Mouse (Mus musculus): ENCODE measurements around the gene Kif18a. TPM values are rescaled to one million over a fixed set of nuclear protein-coding genes. Genes with fewer than 3 reads are reported as not detected.

Kif18a gene
- total RNA-seq (2021) (under 1 TPM; 0.50 to 0.59 TPM), polyA plus RNA-seq (2012; rRNA removed) (0.08 and 0.35 TPM in 2 replicates)
- long read RNA-seq, partial matches to known transcripts, result 0 of 1 reads
- long read RNA-seq, other reads (novel, unspliced or antisense), result 0 of 1 reads

DNA sequence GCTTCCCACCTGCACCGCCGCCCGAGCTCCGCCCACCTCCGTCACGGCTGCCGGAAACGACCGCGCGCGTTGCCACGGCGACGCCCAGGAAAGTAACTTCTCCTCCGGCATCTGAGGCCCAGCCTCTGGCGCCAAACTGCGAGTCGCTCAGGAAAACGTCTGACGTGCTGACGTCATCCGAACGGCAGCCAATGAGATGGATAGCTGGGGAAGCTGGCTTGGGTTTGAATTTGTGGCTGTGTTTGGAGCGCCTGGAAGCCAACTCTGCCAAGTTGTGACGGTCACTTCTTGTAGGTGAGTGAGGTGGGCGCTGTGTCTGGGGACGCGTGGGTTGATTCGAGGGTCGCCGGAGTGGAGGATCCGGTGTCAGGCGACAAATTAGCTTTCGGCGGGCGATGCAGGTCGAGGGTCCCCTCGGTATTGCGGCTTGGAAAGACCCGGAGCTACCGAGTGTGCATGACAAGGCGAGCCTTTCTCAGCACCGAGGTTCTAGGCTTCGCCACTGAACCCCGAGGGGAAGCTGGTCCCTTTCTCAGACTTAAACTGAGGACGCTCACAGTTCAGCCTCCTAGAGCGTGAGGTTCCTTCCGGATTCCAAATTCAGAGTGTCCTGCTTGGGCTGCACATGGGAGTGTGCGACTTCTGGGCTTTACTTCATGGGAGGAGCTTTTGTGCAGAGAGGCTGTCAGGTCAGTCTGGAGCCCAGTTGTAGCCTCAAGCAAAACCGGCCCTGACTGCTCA, at the start of gene Kif18a, which contains the start of gene Mettl15:
Kif18a (plus strand) TSS at position 139 of the 741 bp plus-strand sequence.
Mettl15 (minus strand) TSS at position 149 of the 741 bp plus-strand sequence.
- intact Hi-C loops (cut with DNase I), result loop anchor here (10.0 kb wide), 1 partner anchor 414 kb away; no protein-coding TSS in a partner anchor
- TF ChIP-seq EP300 (IDR thresholded peaks at IDR 0.05; ENCODE audit: insufficient read depth, low read depth, low read length), result 0 out of 2 replicates have a peak, but pooled peaks have one; percentile 41
- TF ChIP-seq POLR2A (IDR thresholded peaks at IDR 0.05; ENCODE audit: insufficient read depth, low read depth, low read length), result peak; percentile 33; the same call in 1 of the 2 replicates
- no peak for TF ChIP-seq CTCF (IDR thresholded peaks at IDR 0.05)
- WGBS, result under 1% methylated on average over 51 of the region's 51 CpGs
- peak within 1 kb of the TSS; percentile 56 for H3K4me3 ChIP-seq
- H3K36me3 ChIP-seq (ENCODE audit: control insufficient read depth, insufficient read depth, low read length), result no peaks in the 10 kb centered on the region
- no peaks in the 10 kb centered on the region for H3K27me3 ChIP-seq (ENCODE audit: control insufficient read depth, insufficient read depth, low read length)
- H3K27ac ChIP-seq, result peak within 1 kb of the TSS; percentile 71
- H3K79me2 ChIP-seq (replicated peaks; ENCODE audit: control insufficient read depth, insufficient read depth, low read length), result no peaks in the 10 kb centered on the region
- peak within 1 kb of the TSS; percentile 71 for H3K9ac ChIP-seq (ENCODE audit: low read depth, low read length)
- DNase-seq, result peak; percentile 94 to 96
- H3K4me1 ChIP-seq (ENCODE audit: control insufficient read depth, insufficient read depth, low read length), result peaks cover 1% of the 10 kb centered on the region

DNA sequence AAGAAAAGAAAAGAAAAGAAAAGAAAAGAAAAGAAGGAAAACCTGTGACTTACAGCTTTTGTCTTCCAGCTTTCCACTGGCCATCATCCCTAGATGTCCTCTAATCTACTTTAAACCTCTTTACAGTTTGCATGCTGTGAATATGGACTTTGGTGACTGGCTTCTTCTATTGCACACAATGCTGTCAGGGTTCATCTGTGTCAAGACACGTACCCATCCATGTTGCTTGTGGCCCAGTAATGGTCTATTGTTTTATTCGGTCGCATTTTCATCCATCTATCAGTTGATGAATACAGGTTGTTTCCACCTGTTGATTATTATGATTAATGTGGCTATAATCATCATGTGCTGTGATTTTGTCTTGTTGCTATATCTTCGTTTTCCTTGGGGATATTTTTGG, 46.7 kb upstream of the Kif18a start:
- Histone ChIP-seq H3K27ac (no peak overlapping the region), H3K9ac (ENCODE audit: low read depth, low read length) (no peak overlapping the region), H3K4me3 (no peak overlapping the region), H3K79me2 (replicated peaks; ENCODE audit: control insufficient read depth, insufficient read depth, low read length) (no peaks in the 10 kb centered on the region), H3K27me3 (ENCODE audit: control insufficient read depth, insufficient read depth, low read length) (no peaks in the 10 kb centered on the region), H3K36me3 (ENCODE audit: control insufficient read depth, insufficient read depth, low read length) (no peaks in the 10 kb centered on the region), H3K4me1 (ENCODE audit: control insufficient read depth, insufficient read depth, low read length) (no peaks in the 10 kb centered on the region)
- TF ChIP-seq CTCF (IDR thresholded peaks at IDR 0.05), result no peak
- TF ChIP-seq EP300 (IDR thresholded peaks at IDR 0.05; ENCODE audit: insufficient read depth, low read depth, low read length), result no peak
- TF ChIP-seq POLR2A (IDR thresholded peaks at IDR 0.05; ENCODE audit: insufficient read depth, low read depth, low read length), result no peak
- WGBS, result 84% methylated on average over 4 of the region's 4 CpGs
- intact Hi-C loops (cut with DNase I), result no loop called here
- no peak for DNase-seq

DNA sequence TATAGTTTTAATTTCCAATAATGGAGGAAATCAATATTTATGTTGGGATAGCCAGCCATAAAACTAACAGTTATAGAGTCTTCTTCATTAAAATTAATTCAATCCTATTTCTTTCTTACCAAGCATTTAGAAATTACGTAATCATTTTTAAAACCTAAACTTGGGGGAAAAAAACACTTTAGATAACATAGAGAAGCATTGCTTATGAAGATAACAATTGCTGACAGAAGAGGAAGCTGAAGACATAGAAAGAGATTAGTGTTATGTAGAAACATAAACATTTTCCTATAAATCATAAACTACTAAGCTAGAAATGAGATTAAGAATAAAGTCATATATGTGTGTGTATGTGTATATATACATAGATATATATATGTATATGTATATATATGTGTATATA, 44.8 kb upstream of the Kif18a start:
- H3K79me2 ChIP-seq (replicated peaks; ENCODE audit: control insufficient read depth, insufficient read depth, low read length), result no peaks in the 10 kb centered on the region
- H3K27me3 ChIP-seq (ENCODE audit: control insufficient read depth, insufficient read depth, low read length), result no peaks in the 10 kb centered on the region
- DNase-seq, result no peak
- WGBS, result 77% methylated on average over 1 of the region's 1 CpGs
- no peaks in the 10 kb centered on the region for H3K36me3 ChIP-seq (ENCODE audit: control insufficient read depth, insufficient read depth, low read length)
- intact Hi-C loops (cut with DNase I), result no loop called here
- H3K27ac ChIP-seq, result no peak overlapping the region
- no peak overlapping the region for H3K4me3 ChIP-seq
- H3K4me1 ChIP-seq (ENCODE audit: control insufficient read depth, insufficient read depth, low read length), result no peaks in the 10 kb centered on the region
- H3K9ac ChIP-seq (ENCODE audit: low read depth, low read length), result no peak overlapping the region
- TF ChIP-seq CTCF (IDR thresholded peaks at IDR 0.05) (no peak), POLR2A (IDR thresholded peaks at IDR 0.05; ENCODE audit: insufficient read depth, low read depth, low read length) (no peak), EP300 (IDR thresholded peaks at IDR 0.05; ENCODE audit: insufficient read depth, low read depth, low read length) (no peak)

DNA sequence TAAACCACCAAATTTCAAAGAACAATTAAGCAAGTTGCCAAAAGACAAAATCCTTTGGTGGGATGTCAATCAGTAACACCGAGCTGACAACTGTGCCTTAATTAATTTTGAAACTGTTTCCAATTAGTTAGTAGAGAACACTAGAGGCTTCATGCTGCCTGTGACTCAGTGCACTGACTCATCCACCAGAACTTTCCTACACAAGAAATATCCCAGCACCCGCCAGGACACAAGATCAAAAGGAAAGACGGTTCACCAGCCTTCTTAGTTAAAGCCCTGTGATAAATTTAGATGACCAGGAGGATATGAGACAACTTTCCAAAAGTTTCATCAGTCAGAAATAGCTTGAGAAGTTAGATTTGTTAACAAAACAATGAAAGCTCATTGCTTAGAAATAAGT, 38.6 kb upstream of the Kif18a start:
- H3K36me3 ChIP-seq (ENCODE audit: control insufficient read depth, insufficient read depth, low read length), result no peaks in the 10 kb centered on the region
- no peaks in the 10 kb centered on the region for H3K4me1 ChIP-seq (ENCODE audit: control insufficient read depth, insufficient read depth, low read length)
- H3K4me3 ChIP-seq, result no peak overlapping the region
- H3K79me2 ChIP-seq (replicated peaks; ENCODE audit: control insufficient read depth, insufficient read depth, low read length), result no peaks in the 10 kb centered on the region
- no peak overlapping the region for H3K9ac ChIP-seq (ENCODE audit: low read depth, low read length)
- DNase-seq, result no peak
- no peaks in the 10 kb centered on the region for H3K27me3 ChIP-seq (ENCODE audit: control insufficient read depth, insufficient read depth, low read length)
- 47% methylated on average over 3 of the region's 3 CpGs for WGBS
- intact Hi-C loops (cut with DNase I), result no loop called here
- TF ChIP-seq EP300 (IDR thresholded peaks at IDR 0.05; ENCODE audit: insufficient read depth, low read depth, low read length) (no peak), POLR2A (IDR thresholded peaks at IDR 0.05; ENCODE audit: insufficient read depth, low read depth, low read length) (no peak), CTCF (IDR thresholded peaks at IDR 0.05) (no peak)
- no peak overlapping the region for H3K27ac ChIP-seq

DNA sequence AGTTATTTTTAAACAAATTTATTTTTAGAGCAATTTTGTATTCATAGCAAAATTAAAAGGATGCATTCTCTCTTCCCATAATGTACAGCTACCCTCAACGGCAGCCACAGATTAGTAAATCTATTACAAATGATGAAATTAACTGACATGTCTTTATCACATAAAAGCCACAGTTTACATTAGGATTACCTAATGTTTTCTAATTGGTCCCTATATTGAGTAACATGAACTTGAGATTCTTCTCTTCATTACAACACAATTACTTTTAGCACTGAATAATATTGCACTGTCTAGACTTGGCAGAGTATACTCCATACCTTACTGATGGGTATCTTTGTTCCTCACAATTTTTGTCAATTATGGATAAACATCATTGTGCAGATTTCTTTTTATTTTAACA, 17.8 kb upstream of the Kif18a start:
- Histone ChIP-seq H3K36me3 (ENCODE audit: control insufficient read depth, insufficient read depth, low read length) (no peaks in the 10 kb centered on the region), H3K27me3 (ENCODE audit: control insufficient read depth, insufficient read depth, low read length) (no peaks in the 10 kb centered on the region), H3K27ac (no peak overlapping the region), H3K79me2 (replicated peaks; ENCODE audit: control insufficient read depth, insufficient read depth, low read length) (no peaks in the 10 kb centered on the region), H3K4me1 (ENCODE audit: control insufficient read depth, insufficient read depth, low read length) (no peaks in the 10 kb centered on the region), H3K9ac (ENCODE audit: low read depth, low read length) (no peak overlapping the region), H3K4me3 (no peak overlapping the region)
- intact Hi-C loops (cut with DNase I), result no loop called here
- TF ChIP-seq CTCF (IDR thresholded peaks at IDR 0.05) (no peak), POLR2A (IDR thresholded peaks at IDR 0.05; ENCODE audit: insufficient read depth, low read depth, low read length) (no peak), EP300 (IDR thresholded peaks at IDR 0.05; ENCODE audit: insufficient read depth, low read depth, low read length) (no peak)
- 79% methylated on average over 1 of the region's 1 CpGs for WGBS
- DNase-seq, result no peak

DNA sequence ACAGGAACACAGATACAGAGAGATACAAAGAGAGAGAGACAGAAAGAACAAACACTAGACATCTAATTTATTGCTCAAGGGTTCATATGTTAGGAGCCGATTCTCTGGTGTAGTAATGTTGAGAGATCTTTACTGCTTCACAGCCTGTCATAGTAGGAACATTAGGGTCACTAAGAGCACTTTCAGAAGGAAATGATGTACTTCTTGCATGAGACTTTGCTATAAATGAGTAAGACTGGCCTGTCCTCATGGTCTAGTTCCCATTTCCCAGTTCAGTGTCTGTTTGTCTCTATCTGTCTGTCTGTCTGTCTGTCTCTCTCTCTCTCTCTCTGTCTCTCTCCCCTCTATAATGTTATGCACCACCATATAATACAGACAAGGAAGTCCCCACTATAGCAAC, 7.4 kb upstream of the Kif18a start:
- intact Hi-C loops (cut with DNase I), result no loop called here
- H3K4me1 ChIP-seq (ENCODE audit: control insufficient read depth, insufficient read depth, low read length), result no peaks in the 10 kb centered on the region; the same call in none of the 2 replicates
- H3K4me3 ChIP-seq, result no peak overlapping the region
- no peak overlapping the region for H3K27ac ChIP-seq
- TF ChIP-seq EP300 (IDR thresholded peaks at IDR 0.05; ENCODE audit: insufficient read depth, low read depth, low read length) (no peak), CTCF (IDR thresholded peaks at IDR 0.05) (no peak), POLR2A (IDR thresholded peaks at IDR 0.05; ENCODE audit: insufficient read depth, low read depth, low read length) (no peak)
- H3K27me3 ChIP-seq (ENCODE audit: control insufficient read depth, insufficient read depth, low read length), result no peaks in the 10 kb centered on the region
- DNase-seq, result no peak
- 90% methylated on average over 1 of the region's 1 CpGs for WGBS
- no peaks in the 10 kb centered on the region for H3K79me2 ChIP-seq (replicated peaks; ENCODE audit: control insufficient read depth, insufficient read depth, low read length)
- H3K9ac ChIP-seq (ENCODE audit: low read depth, low read length), result no peak overlapping the region
- H3K36me3 ChIP-seq (ENCODE audit: control insufficient read depth, insufficient read depth, low read length), result no peaks in the 10 kb centered on the region
